Mouse (Mus musculus): ENCODE data around the gene Gm21704.
"Not testable (repeated sequence)": the region's sequence is repeated elsewhere in the genome, so short reads cannot be mapped to it uniquely, and the experiment has no call there.

DNA sequence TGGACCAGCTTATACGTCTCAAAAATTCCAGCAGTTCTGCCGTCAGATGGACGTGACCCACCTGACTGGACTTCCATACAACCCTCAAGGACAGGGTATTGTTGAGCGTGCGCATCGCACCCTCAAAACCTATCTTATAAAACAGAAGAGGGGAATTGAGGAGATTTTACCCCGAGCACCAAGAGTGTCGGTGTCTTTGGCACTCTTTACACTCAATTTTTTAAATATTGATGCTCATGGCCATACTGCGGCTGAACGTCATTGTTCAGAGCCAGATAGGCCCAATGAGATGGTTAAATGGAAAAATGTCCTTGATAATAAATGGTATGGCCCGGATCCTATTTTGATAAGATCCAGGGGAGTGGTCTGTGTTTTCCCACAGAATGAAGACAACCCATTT, 69.3 kb downstream of the Gm21704 start:
- TF ChIP-seq POLR2A (IDR thresholded peaks at IDR 0.05; ENCODE audit: control insufficient read depth, low read depth, low read length); CTCF (IDR thresholded peaks at IDR 0.05; ENCODE audit: control insufficient read depth, insufficient read depth, insufficient replicate concordance, low read depth, low read length): not testable (repeated sequence)
